ENCODE assay signal across 23 mouse cellular contexts in genomic region chrX:150468266-150468665, GRCm38 (mm10). TPM values are rescaled to one million over a fixed set of nuclear protein-coding genes. Genes with fewer than 3 reads are reported as not detected.
DNase-seq lines count a peak whose midpoint lies in the region; ATAC-seq and TF ChIP-seq lines count a peak whose summit lies in the region.
"Had no signal": no experiment of that assay in that cellular context is flagged by ENCODE, and none has a peak within 500 bp of the region (broad histone marks: within the 10 kb centered on the region; RNA-seq: fewer than 3 reads in every experiment).

No protein-coding gene starts in this region.

- H3K36me3 ChIP-seq in liver, embryonic 15.5 days (replicated peaks) = no peaks in the 10 kb centered on the region
- no peaks in the 10 kb centered on the region for H3K36me3 ChIP-seq in liver, postnatal 0 days (replicated peaks; ENCODE audit: insufficient read depth, low read length)
- H3K36me3 ChIP-seq: embryonic facial prominence, embryonic 13.5 days; embryonic facial prominence, embryonic 15.5 days; forebrain, embryonic 10.5 days; forebrain, embryonic 12.5 days had no signal

- H3K9me3 ChIP-seq in liver, embryonic 15.5 days (replicated peaks) = no peaks in the 10 kb centered on the region
- no peaks in the 10 kb centered on the region for H3K9me3 ChIP-seq in liver, postnatal 0 days (ENCODE audit: low read length)
- H3K9me3 ChIP-seq: embryonic facial prominence, embryonic 13.5 days; embryonic facial prominence, embryonic 15.5 days; forebrain, embryonic 10.5 days; forebrain, embryonic 12.5 days had no signal

- H3K4me3 ChIP-seq in liver, embryonic 15.5 days (replicated peaks) = no peak overlapping the region
- no peak overlapping the region for H3K4me3 ChIP-seq in liver, postnatal 0 days (ENCODE audit: low read depth, low read length)
- H3K4me3 ChIP-seq: embryonic facial prominence, embryonic 13.5 days; embryonic facial prominence, embryonic 15.5 days; erythroblast, embryonic 14.5 days; forebrain, embryonic 10.5 days; forebrain, embryonic 12.5 days had no signal

- DNase-seq in liver, postnatal 0 days = no peak
- DNase-seq in 416B (ENCODE audit: low read depth) = peak; percentile 42
- peak; percentile 51 for DNase-seq in Muller cell, postnatal 12 days (ENCODE audit: inconsistent ontology term)
- DNase-seq in urinary bladder, postnatal 4 days (ENCODE audit: low spot score in 2 of 2) = no peak
- no peak for DNase-seq in frontal cortex, postnatal 25 days (ENCODE audit: low spot score in 2 of 2)
- DNase-seq: adrenal gland, adult 2 months; adrenal gland, postnatal 10 days; adrenal gland, postnatal 25 days; cerebellum, adult 11 months; cerebellum, adult 18-20 months; cerebellum, adult 8-10 months; cerebellum, adult 9-11 months; cerebellum, postnatal 14 days; cerebellum, postnatal 36 days; embryo, embryonic 11 days had no signal

- no peak overlapping the region for H3K9ac ChIP-seq in liver, embryonic 15.5 days
- no peak overlapping the region for H3K9ac ChIP-seq in liver, postnatal 0 days (replicated peaks)
- H3K9ac ChIP-seq: embryonic facial prominence, embryonic 13.5 days; embryonic facial prominence, embryonic 15.5 days; forebrain, embryonic 12.5 days had no signal

- H3K27me3 ChIP-seq in liver, embryonic 15.5 days = no peaks in the 10 kb centered on the region
- H3K27me3 ChIP-seq in liver, postnatal 0 days (ENCODE audit: insufficient read depth, low read length) = no peaks in the 10 kb centered on the region
- H3K27me3 ChIP-seq: embryonic facial prominence, embryonic 13.5 days; embryonic facial prominence, embryonic 15.5 days; forebrain, embryonic 12.5 days had no signal

- no peak for TF ChIP-seq CTCF in liver, postnatal 0 days (IDR thresholded peaks at IDR 0.05; ENCODE audit: low read depth)

- H3K27ac ChIP-seq in liver, embryonic 15.5 days (replicated peaks) = peak overlapping the region; percentile 29; the same call in 1 of the 2 replicates
- H3K27ac ChIP-seq in liver, postnatal 0 days (ENCODE audit: low read depth) = no peak overlapping the region
- H3K27ac ChIP-seq: embryonic facial prominence, embryonic 13.5 days; embryonic facial prominence, embryonic 15.5 days; forebrain, embryonic 10.5 days; forebrain, embryonic 12.5 days had no signal

- no peak for TF ChIP-seq EP300 in liver, postnatal 0 days (IDR thresholded peaks at IDR 0.05; ENCODE audit: low read depth)

- ATAC-seq in liver, embryonic 15.5 days (ENCODE audit: insufficient read depth) = no peak
- ATAC-seq in liver, postnatal 0 days = no peak
- ATAC-seq: forebrain, embryonic 14.5 days; forebrain, embryonic 16.5 days had no signal

- H3K4me2 ChIP-seq in liver, embryonic 15.5 days = no peak overlapping the region
- H3K4me2 ChIP-seq in liver, postnatal 0 days (ENCODE audit: low read depth, low read length) = no peak overlapping the region
- H3K4me2 ChIP-seq: embryonic facial prominence, embryonic 13.5 days; embryonic facial prominence, embryonic 15.5 days; forebrain, embryonic 12.5 days had no signal

- peaks cover 16% of the 10 kb centered on the region; the same call in 1 of the 2 replicates for H3K4me1 ChIP-seq in liver, embryonic 15.5 days (replicated peaks)
- no peaks in the 10 kb centered on the region for H3K4me1 ChIP-seq in liver, postnatal 0 days (ENCODE audit: insufficient read depth)
- H3K4me1 ChIP-seq: embryonic facial prominence, embryonic 13.5 days; embryonic facial prominence, embryonic 15.5 days; forebrain, embryonic 10.5 days; forebrain, embryonic 12.5 days had no signal

- 77% methylated on average over 2 of the region's 2 CpGs for WGBS in liver, embryonic 15.5 days (ENCODE audit: insufficient replicate concordance)
- WGBS in liver, postnatal 0 days (ENCODE audit: insufficient replicate concordance) = 78% methylated on average over 2 of the region's 2 CpGs

RNA-seq across cellular contexts. Expression of gene Tmem29, which starts 9.3 kb away (rescaled TPM):
- polyA plus RNA-seq in liver, embryonic 15.5 days (2015; fragmentation: Nextera tagmentation; extraction: Ambion mirVana) = 12.3 and 13.4 TPM in 2 replicates
- 9.9 and 10.0 TPM in 2 replicates for polyA plus RNA-seq in liver, postnatal 0 days (2015; fragmentation: Nextera tagmentation; extraction: Ambion mirVana)

Comparison
In these comparisons a context has a peak if more than half of its experiments do, and no peak if none do; other contexts are left out.
1. DNase-seq: peak in 416B (single experiment) and Muller cell, postnatal 12 days (single experiment); none in liver, postnatal 0 days (single experiment), urinary bladder, postnatal 4 days (0 of 2) and frontal cortex, postnatal 25 days (0 of 2).